Mouse (Mus musculus): ENCODE results near the gene Yif1a.

GRCm38 (mm10) chr19:5139640-5140039, 51.3 kb downstream of the Yif1a start:
- TF ChIP-seq CTCF (IDR thresholded peaks at IDR 0.05), result peak; percentile 75
- no peak for TF ChIP-seq EP300 (IDR thresholded peaks at IDR 0.05)
